Mouse (Mus musculus) natural killer cell, adult 2 months (primary cell): Measurements from ENCODE around the gene Kank4.

Source experiments
- DNase-seq, 2 experiments: peaks; one replicate each; pipeline ENCODE4 v3.0.0; 2022; ENCODE audit warnings: low spot score in 2 of 2

The Kank4 gene

DNA sequence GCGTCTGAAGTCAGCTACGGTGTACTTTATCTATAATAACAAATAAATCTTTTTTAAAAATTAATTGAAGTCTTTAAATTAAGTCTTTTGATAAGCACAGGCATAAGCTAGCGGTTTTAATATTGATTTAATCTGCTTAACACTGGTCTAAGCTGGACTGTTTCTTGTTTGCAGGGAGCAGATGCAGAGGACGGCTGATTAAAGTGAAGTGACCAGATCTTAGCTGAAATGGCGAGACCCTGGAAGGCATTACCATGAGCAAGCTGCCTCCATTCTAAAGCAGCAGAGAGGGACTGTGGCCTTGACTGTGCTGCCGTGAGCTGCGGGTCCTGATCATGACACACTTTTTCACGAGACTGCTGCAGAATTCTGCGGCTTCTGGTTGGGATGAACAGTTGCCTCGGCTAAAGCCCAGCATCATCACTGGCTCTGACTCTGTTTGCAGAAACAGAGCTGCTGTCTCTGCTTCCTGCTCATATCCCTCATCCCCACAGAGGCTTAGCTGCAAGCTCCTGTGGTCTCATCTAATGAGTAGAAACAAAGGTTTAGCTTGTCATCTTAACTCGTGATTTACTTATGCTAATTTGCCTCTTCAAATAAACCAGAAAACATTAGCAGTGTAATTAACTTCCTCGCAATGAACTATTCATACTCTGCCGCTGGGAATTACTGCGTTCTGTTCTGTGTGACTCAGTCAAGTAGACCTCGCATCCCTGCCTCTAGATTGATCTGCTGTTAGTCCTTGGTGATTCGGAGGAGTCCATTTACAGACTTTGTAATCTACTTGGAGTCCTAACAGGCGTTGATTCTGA is 99.4 kb downstream of the Kank4 start:
- no peak for DNase-seq

GRCm38 (mm10) chr4:98710891-98711290 is 106.4 kb downstream of the Kank4 start:
- no peak for DNase-seq
